8 mouse cellular contexts compared by ENCODE assay signal in genomic region chrX:159532811-159533462, GRCm38 (mm10). TPM values are rescaled to one million over a fixed set of nuclear protein-coding genes. Genes with fewer than 3 reads are reported as not detected.
DNase-seq lines count a peak whose midpoint lies in the region; ATAC-seq and TF ChIP-seq lines count a peak whose summit lies in the region.

No protein-coding gene starts in this region.

- no peak for TF ChIP-seq POLR2A in cerebellum, adult 2 months (IDR thresholded peaks at IDR 0.05; ENCODE audit: borderline replicate concordance, insufficient read depth, low read length)
- no peak for TF ChIP-seq POLR2A in myocyte (IDR thresholded peaks at IDR 0.05; ENCODE audit: insufficient read length, low read depth)

- H3K27me3 ChIP-seq in cerebellum, adult 2 months (ENCODE audit: control insufficient read depth, insufficient read depth, low read length) = no peaks in the 10 kb centered on the region
- H3K27me3 ChIP-seq in heart, embryonic 16.5 days (ENCODE audit: control insufficient read depth, insufficient read depth, low read length) = no peaks in the 10 kb centered on the region
- H3K27me3 ChIP-seq in limb, embryonic 12.5 days = peaks cover 18% of the 10 kb centered on the region; the same call in 1 of the 2 replicates
- no peaks in the 10 kb centered on the region for H3K27me3 ChIP-seq in myocyte (ENCODE audit: control insufficient read depth, insufficient read depth, insufficient read length)

- no peaks in the 10 kb centered on the region for H3K36me3 ChIP-seq in heart, embryonic 16.5 days (ENCODE audit: control insufficient read depth, insufficient read depth)
- no peaks in the 10 kb centered on the region for H3K36me3 ChIP-seq in limb, embryonic 12.5 days
- no peaks in the 10 kb centered on the region for H3K36me3 ChIP-seq in myocyte (ENCODE audit: control insufficient read depth, insufficient read depth)

- peak overlapping the region; percentile 76 for H3K9ac ChIP-seq in heart, embryonic 16.5 days (ENCODE audit: low read length)
- peak overlapping the region; percentile 62 for H3K9ac ChIP-seq in limb, embryonic 12.5 days (replicated peaks)

- peak overlapping the region; percentile 67 for H3ac ChIP-seq in myocyte (ENCODE audit: control insufficient read depth, insufficient read length)

- peak overlapping the region; percentile 63 for H3K4me2 ChIP-seq in heart, embryonic 16.5 days (ENCODE audit: low read depth, low read length)
- peak overlapping the region; percentile 56 for H3K4me2 ChIP-seq in limb, embryonic 12.5 days
- H3K4me2 ChIP-seq in myocyte (ENCODE audit: low read depth) = peak overlapping the region; percentile 60

- DNase-seq in cerebellum, adult 2 months = no peak
- no peak for DNase-seq in cerebellum, postnatal 36 days
- DNase-seq in 3T3-L1 (ENCODE audit: low read depth, low spot score) = peak; percentile 42
- peak; percentile 30 for DNase-seq in embryo, embryonic 10.5 days (ENCODE audit: low spot score)

- peak; percentile 42 for ATAC-seq in heart, embryonic 16.5 days (replicated peaks; ENCODE audit: extremely low read depth, insufficient read depth, low FRiP score)
- peak; percentile 16; the same call in 1 of the 2 replicates for ATAC-seq in limb, embryonic 12.5 days (ENCODE audit: insufficient number of reproducible peaks, insufficient read depth, low FRiP score, low TSS enrichment, low read depth)
- no peak for ATAC-seq in frontal cortex, adult (ENCODE audit: low TSS enrichment)

- H3K4me1 ChIP-seq in cerebellum, adult 2 months (ENCODE audit: control insufficient read depth, insufficient read depth, low read length) = no peaks in the 10 kb centered on the region
- no peaks in the 10 kb centered on the region for H3K4me1 ChIP-seq in heart, embryonic 16.5 days (ENCODE audit: control insufficient read depth, insufficient read depth, low read length)
- H3K4me1 ChIP-seq in limb, embryonic 12.5 days (replicated peaks) = no peaks in the 10 kb centered on the region

- peak overlapping the region; percentile 71 for H3K4me3 ChIP-seq in cerebellum, adult 2 months (replicated peaks; ENCODE audit: insufficient read depth, low read depth, low read length)
- H3K4me3 ChIP-seq in heart, embryonic 16.5 days (ENCODE audit: low read length) = peak overlapping the region; percentile 73
- peak overlapping the region; percentile 60 for H3K4me3 ChIP-seq in limb, embryonic 12.5 days (replicated peaks)
- H3K4me3 ChIP-seq in myocyte = peak overlapping the region; percentile 36

- no peak overlapping the region for H3K27ac ChIP-seq in cerebellum, adult 2 months (ENCODE audit: insufficient read depth, low read length)
- peak overlapping the region; percentile 79 for H3K27ac ChIP-seq in heart, embryonic 16.5 days (ENCODE audit: low read length)
- peak overlapping the region; percentile 66 for H3K27ac ChIP-seq in limb, embryonic 12.5 days

- peaks cover 28% of the 10 kb centered on the region for H3K79me2 ChIP-seq in myocyte (ENCODE audit: control insufficient read depth, insufficient read depth)

- no peaks in the 10 kb centered on the region for H3K9me3 ChIP-seq in heart, embryonic 16.5 days (replicated peaks; ENCODE audit: control insufficient read depth, low read length)
- no peaks in the 10 kb centered on the region for H3K9me3 ChIP-seq in limb, embryonic 12.5 days

- TF ChIP-seq CTCF in cerebellum, adult 2 months (IDR thresholded peaks at IDR 0.05; ENCODE audit: borderline replicate concordance, insufficient read depth, low read depth, low read length) = no peak

- 12% methylated on average over 42 of the region's 56 CpGs for WGBS in cerebellum, adult 2 months
- WGBS in heart, embryonic 16.5 days = 24% methylated on average over 30 of the region's 56 CpGs
- WGBS in limb, embryonic 12.5 days = 20% methylated on average over 37 of the region's 56 CpGs

TF ChIP-seq in myocyte, 11 proteins besides CTCF, POLR2A, EP300 and RAD21:
- TF ChIP-seq SRF (IDR thresholded peaks at IDR 0.05; ENCODE audit: control insufficient read depth, insufficient read length, low read depth) = no peak
- no peak for TF ChIP-seq MYOG (IDR thresholded peaks at IDR 0.05; ENCODE audit: control insufficient read depth in 1 of 3, insufficient read depth in 1 of 3, insufficient read length in 2 of 3, low read depth in 2 of 3)
- TF ChIP-seq TCF3 (IDR thresholded peaks at IDR 0.05; ENCODE audit: insufficient read length, low read depth) = no peak
- no peak for TF ChIP-seq E2F4 (IDR thresholded peaks at IDR 0.05; ENCODE audit: insufficient read depth)
- no peak for TF ChIP-seq REST (IDR thresholded peaks at IDR 0.05; ENCODE audit: insufficient read depth, insufficient read length)
TF ChIP-seq in myocyte: peak in this region for 0.

RNA-seq across cellular contexts. Expression of gene Bclaf3, which starts 6.4 kb away (rescaled TPM):
- 8.4 and 9.6 TPM in 2 replicates for polyA plus RNA-seq in cerebellum, adult 2 months (2012; rRNA removed)
- 10.7 and 11.8 TPM in 2 replicates for polyA plus RNA-seq in heart, embryonic 16.5 days (2015; fragmentation: Nextera tagmentation; extraction: Ambion mirVana)
- 25.7 and 26.9 TPM in 2 replicates for polyA plus RNA-seq in limb, embryonic 12.5 days (2016; fragmentation: Nextera tagmentation; extraction: Ambion mirVana)
- polyA plus RNA-seq in myocyte (2012; fragmentation: generic; extraction: Trizol) = 2.6 TPM

Comparison
In these comparisons a context has a peak if more than half of its experiments do, and no peak if none do; other contexts are left out.
1. DNase-seq: peak in 3T3-L1 (single experiment) and embryo, embryonic 10.5 days (single experiment); none in cerebellum, adult 2 months (0 of 2) and cerebellum, postnatal 36 days (0 of 2).
2. Peak in every context shown above with its lines, with median percentiles within 50 percentile points of each other: H3K4me3 ChIP-seq and H3K4me2 ChIP-seq.